Mouse (Mus musculus): ENCODE measurements at regions not wholly inside any gene's neighbourhood (a gene's known extent, or its start where the extent isn't known, plus 50 kb on each side); places are given as distances from the start of the nearest gene placed in this dataset.
"Not testable (repeated sequence)": the region's sequence is repeated elsewhere in the genome, so short reads cannot be mapped to it uniquely, and the experiment has no call there.

- Histone ChIP-seq H3K4me3 (no peak overlapping the region), H3K27ac (no peak overlapping the region), H3K4me2 (no peak overlapping the region), H3K9ac (no peak overlapping the region), H3K4me1 (replicated peaks) (no peaks in the 10 kb centered on the region), H3K9me3 (replicated peaks) (no peaks in the 10 kb centered on the region), H3K27me3 (no peaks in the 10 kb centered on the region), H3K36me3 (no peaks in the 10 kb centered on the region)
- ATAC-seq (replicated peaks; ENCODE audit: insufficient number of reproducible peaks, insufficient read depth, low FRiP score, low read depth), result no peak
- WGBS, result 79% methylated on average over 3 of the region's 3 CpGs
These were observed 424.0 kb upstream of the Sphkap start for GRCm38 (mm10) chr1:83831900-83832535.

- no peak overlapping the region for H3K9ac ChIP-seq
- no peaks in the 10 kb centered on the region for H3K4me1 ChIP-seq (replicated peaks)
- no peak overlapping the region for H3K4me2 ChIP-seq
- no peak overlapping the region for H3K27ac ChIP-seq
- H3K27me3 ChIP-seq, result no peaks in the 10 kb centered on the region
- WGBS, result 80% methylated on average over 6 of the region's 6 CpGs
- no peaks in the 10 kb centered on the region for H3K36me3 ChIP-seq
- no peak for ATAC-seq (replicated peaks; ENCODE audit: insufficient number of reproducible peaks, insufficient read depth, low FRiP score, low read depth)
- H3K4me3 ChIP-seq, result no peak overlapping the region
- no peaks in the 10 kb centered on the region for H3K9me3 ChIP-seq (replicated peaks)
These were observed 422.1 kb upstream of the Sphkap start for GRCm38 (mm10) chr1:83830025-83830645.

GRCm38 (mm10) chr1:83811162-83811561, 403.2 kb upstream of the Sphkap start:
- H3K27me3 ChIP-seq; H3K9me3 ChIP-seq (replicated peaks); ATAC-seq (replicated peaks; ENCODE audit: insufficient number of reproducible peaks, insufficient read depth, low FRiP score, low read depth); H3K36me3 ChIP-seq; H3K9ac ChIP-seq; H3K27ac ChIP-seq; H3K4me2 ChIP-seq; H3K4me1 ChIP-seq (replicated peaks); H3K4me3 ChIP-seq: not testable (repeated sequence)
- 49% methylated on average over 6 of the region's 6 CpGs for WGBS

- WGBS, result 67% methylated on average over 6 of the region's 6 CpGs
These were observed 400.4 kb upstream of the Sphkap start for GRCm38 (mm10) chr1:83808432-83808831.

GRCm38 (mm10) chr1:83803345-83804041, 395.5 kb upstream of the Sphkap start:
- Histone ChIP-seq H3K27ac (no peak overlapping the region), H3K36me3 (no peaks in the 10 kb centered on the region), H3K4me1 (replicated peaks) (no peaks in the 10 kb centered on the region), H3K27me3 (no peaks in the 10 kb centered on the region), H3K4me2 (no peak overlapping the region), H3K4me3 (no peak overlapping the region), H3K9ac (no peak overlapping the region), H3K9me3 (replicated peaks) (no peaks in the 10 kb centered on the region)
- WGBS, result 70% methylated on average over 2 of the region's 2 CpGs
- ATAC-seq (replicated peaks; ENCODE audit: insufficient number of reproducible peaks, insufficient read depth, low FRiP score, low read depth), result no peak

More at GRCm38 (mm10) chr1:83808432-83808831, 400.4 kb upstream of the Sphkap start:
- no peaks in the 10 kb centered on the region for H3K9me3 ChIP-seq (replicated peaks)
- no peak overlapping the region for H3K27ac ChIP-seq
- H3K9ac ChIP-seq, result no peak overlapping the region
- no peaks in the 10 kb centered on the region for H3K36me3 ChIP-seq
- H3K27me3 ChIP-seq, result no peaks in the 10 kb centered on the region
- H3K4me3 ChIP-seq, result no peak overlapping the region
- no peak overlapping the region for H3K4me2 ChIP-seq
- ATAC-seq (replicated peaks; ENCODE audit: insufficient number of reproducible peaks, insufficient read depth, low FRiP score, low read depth), result no peak
- no peaks in the 10 kb centered on the region for H3K4me1 ChIP-seq (replicated peaks)

GRCm38 (mm10) chr1:83801759-83802158, 393.8 kb upstream of the Sphkap start:
- Histone ChIP-seq H3K27ac (no peak overlapping the region), H3K9ac (no peak overlapping the region), H3K4me2 (no peak overlapping the region), H3K4me3 (no peak overlapping the region), H3K4me1 (replicated peaks) (no peaks in the 10 kb centered on the region), H3K9me3 (replicated peaks) (no peaks in the 10 kb centered on the region), H3K36me3 (no peaks in the 10 kb centered on the region), H3K27me3 (no peaks in the 10 kb centered on the region)
- ATAC-seq (replicated peaks; ENCODE audit: insufficient number of reproducible peaks, insufficient read depth, low FRiP score, low read depth), result no peak

GRCm38 (mm10) chr1:83796961-83797891, 389.2 kb upstream of the Sphkap start:
- no peaks in the 10 kb centered on the region for H3K4me1 ChIP-seq (replicated peaks)
- no peaks in the 10 kb centered on the region for H3K27me3 ChIP-seq
- no peak for ATAC-seq (replicated peaks; ENCODE audit: insufficient number of reproducible peaks, insufficient read depth, low FRiP score, low read depth)
- no peak overlapping the region for H3K4me2 ChIP-seq
- no peak overlapping the region for H3K27ac ChIP-seq
- no peaks in the 10 kb centered on the region for H3K36me3 ChIP-seq
- H3K4me3 ChIP-seq, result no peak overlapping the region
- H3K9me3 ChIP-seq (replicated peaks), result no peaks in the 10 kb centered on the region
- 65% methylated on average over 7 of the region's 7 CpGs for WGBS
- no peak overlapping the region for H3K9ac ChIP-seq

- 35% methylated on average over 1 of the region's 1 CpGs for WGBS
These were observed 369.2 kb upstream of the Sphkap start for GRCm38 (mm10) chr1:83777151-83777550.

GRCm38 (mm10) chr1:83771160-83771559, 363.2 kb upstream of the Sphkap start:
- Histone ChIP-seq H3K27ac (no peak overlapping the region), H3K27me3 (no peaks in the 10 kb centered on the region), H3K4me3 (no peak overlapping the region), H3K4me2 (no peak overlapping the region), H3K9me3 (replicated peaks) (no peaks in the 10 kb centered on the region), H3K9ac (no peak overlapping the region), H3K36me3 (no peaks in the 10 kb centered on the region), H3K4me1 (replicated peaks) (no peaks in the 10 kb centered on the region)
- no peak for ATAC-seq (replicated peaks; ENCODE audit: insufficient number of reproducible peaks, insufficient read depth, low FRiP score, low read depth)
- 64% methylated on average over 3 of the region's 3 CpGs for WGBS

More at GRCm38 (mm10) chr1:83777151-83777550, 369.2 kb upstream of the Sphkap start:
- Histone ChIP-seq H3K9me3 (replicated peaks) (no peaks in the 10 kb centered on the region), H3K36me3 (no peaks in the 10 kb centered on the region), H3K4me2 (no peak overlapping the region), H3K27me3 (no peaks in the 10 kb centered on the region), H3K4me1 (replicated peaks) (no peaks in the 10 kb centered on the region), H3K27ac (no peak overlapping the region), H3K9ac (no peak overlapping the region), H3K4me3 (no peak overlapping the region)
- ATAC-seq (replicated peaks; ENCODE audit: insufficient number of reproducible peaks, insufficient read depth, low FRiP score, low read depth), result no peak

GRCm38 (mm10) chr1:83761499-83761898, 353.5 kb upstream of the Sphkap start:
- Histone ChIP-seq H3K9me3 (replicated peaks) (no peaks in the 10 kb centered on the region), H3K27me3 (no peaks in the 10 kb centered on the region), H3K4me2 (no peak overlapping the region), H3K27ac (no peak overlapping the region), H3K4me1 (replicated peaks) (no peaks in the 10 kb centered on the region), H3K9ac (no peak overlapping the region), H3K4me3 (no peak overlapping the region), H3K36me3 (no peaks in the 10 kb centered on the region)
- 54% methylated on average over 4 of the region's 4 CpGs for WGBS
- ATAC-seq (replicated peaks; ENCODE audit: insufficient number of reproducible peaks, insufficient read depth, low FRiP score, low read depth), result no peak

- no peak overlapping the region for H3K4me2 ChIP-seq
These were observed 348.9 kb upstream of the Sphkap start for GRCm38 (mm10) chr1:83756866-83757265.

More at GRCm38 (mm10) chr1:83756866-83757265, 348.9 kb upstream of the Sphkap start:
- H3K36me3 ChIP-seq, result no peaks in the 10 kb centered on the region
- no peak overlapping the region for H3K27ac ChIP-seq
- no peak overlapping the region for H3K4me3 ChIP-seq
- no peak for ATAC-seq (replicated peaks; ENCODE audit: insufficient number of reproducible peaks, insufficient read depth, low FRiP score, low read depth)
- H3K27me3 ChIP-seq, result no peaks in the 10 kb centered on the region
- no peaks in the 10 kb centered on the region for H3K4me1 ChIP-seq (replicated peaks)
- no peaks in the 10 kb centered on the region for H3K9me3 ChIP-seq (replicated peaks)
- H3K9ac ChIP-seq, result no peak overlapping the region

All from heart, embryonic 15.5 days (tissue).